Mouse (Mus musculus) G1E (cell line): Measurements from ENCODE around the gene Htr6. TPM values are rescaled to one million over a fixed set of nuclear protein-coding genes. Genes with fewer than 3 reads are reported as not detected.

Source experiments
- ATAC-seq: 2 replicates; pipeline ENCODE4 v1.8.0; 2016; ENCODE audit warnings: mild to moderate bottlenecking; ENCODE audit not compliant: insufficient number of reproducible peaks, poor library complexity, low FRiP score, severe bottlenecking; ENCODE audit errors: extremely low read depth
- DNase-seq: peaks from one replicate; pipeline ENCODE4 v3.0.0; 2012; ENCODE audit warnings: low spot score
- H3K27me3 ChIP-seq: 2 replicates; pipeline ENCODE4 v1.6.1; 2012; ENCODE audit warnings: mild to moderate bottlenecking, low read length, inconsistent platforms; ENCODE audit not compliant: insufficient read depth
- H3K36me3 ChIP-seq: replicated peaks from 2 replicates; pipeline ENCODE3; 2012; ENCODE audit warnings: mild to moderate bottlenecking, inconsistent platforms
- H3K4me1 ChIP-seq: 2 replicates; pipeline ENCODE4 v1.6.1; 2012; ENCODE audit warnings: low read depth, low read length, inconsistent platforms, mixed read lengths; ENCODE audit not compliant: insufficient read depth
- H3K4me3 ChIP-seq: 2 replicates; pipeline ENCODE4 v1.5.1; 2012; ENCODE audit warnings: low read depth, mild to moderate bottlenecking, inconsistent platforms, low read length, moderate library complexity, mixed read lengths
- H3K9me3 ChIP-seq: replicated peaks from 2 replicates; pipeline ENCODE4 v1.6.1; 2012; ENCODE audit warnings: inconsistent platforms
- CTCF ChIP-seq: IDR thresholded peaks from 2 replicates; pipeline ENCODE4 v1.5.1; 2012; ENCODE audit warnings: low read depth, low read length, inconsistent platforms, mixed read lengths
- GATA1 ChIP-seq: IDR thresholded peaks from 2 replicates; pipeline ENCODE4 v1.6.1; 2012; ENCODE audit warnings: borderline replicate concordance, low read length, inconsistent platforms, mixed read lengths
- GATA2 ChIP-seq: IDR thresholded peaks from 2 replicates; pipeline ENCODE4 v1.6.1; 2012; ENCODE audit warnings: low read depth, low read length, inconsistent platforms, borderline replicate concordance
- POLR2AphosphoS5 ChIP-seq: IDR thresholded peaks from 2 replicates; pipeline ENCODE4 v1.6.1; 2012; ENCODE audit warnings: low read depth, low read length, inconsistent platforms; ENCODE audit not compliant: insufficient replicate concordance
- TAL1 ChIP-seq: conservative IDR thresholded peaks from 2 replicates; pipeline ENCODE4 v1.6.1; 2012; ENCODE audit warnings: low read depth, low read length, inconsistent platforms, mixed read lengths
- polyA plus RNA-seq: library from polyadenylated mRNA; stranded (reverse); fragments of >175 nt; gene quantifications from 2 replicates; pipeline ENCODE4 v1.2.3, GENCODE M21; 2012
- total RNA-seq, 2 experiments: library from RNA; stranded (forward) in 1 of 2; stranded (reverse) in 1 of 2; fragments of 200-1000 nt in 1 of 2; fragments of >200 nt in 1 of 2; fragmentation: Nextera tagmentation in 1 of 2; gene quantifications; 2 replicates each; pipeline ENCODE4 v1.2.3; 2014 to 2017

The Htr6 gene
- total and polyA plus RNA-seq, 3 experiments: not detected

GRCm38 (mm10) chr4:139043600-139043999 is 31.8 kb downstream of the Htr6 start:
- no peak for ATAC-seq

GRCm38 (mm10) chr4:139042611-139043010 is 32.8 kb downstream of the Htr6 start:
- H3K36me3 ChIP-seq: peaks cover 83% of the 10 kb centered on the region
- ATAC-seq (no peak), DNase-seq (no peak)
- peaks cover 4% of the 10 kb centered on the region for H3K9me3 ChIP-seq
- H3K4me3 ChIP-seq: no peak overlapping the region
- no peak for TF ChIP-seq POLR2AphosphoS5
- no peak for TF ChIP-seq GATA2
- no peaks in the 10 kb centered on the region for H3K27me3 ChIP-seq
- peaks cover 2% of the 10 kb centered on the region; the same call in 1 of the 2 replicates for H3K4me1 ChIP-seq

More at GRCm38 (mm10) chr4:139043600-139043999, 31.8 kb downstream of the Htr6 start:
- Histone ChIP-seq H3K4me3 (no peak overlapping the region), H3K36me3 (peaks cover 83% of the 10 kb centered on the region), H3K9me3 (peaks cover 4% of the 10 kb centered on the region), H3K4me1 (peaks cover 2% of the 10 kb centered on the region; the same call in 1 of the 2 replicates), H3K27me3 (no peaks in the 10 kb centered on the region)
- DNase-seq: no peak
- TF ChIP-seq CTCF: no peak
- no peak for TF ChIP-seq TAL1
- no peak for TF ChIP-seq GATA1
- TF ChIP-seq POLR2AphosphoS5: no peak
- no peak for TF ChIP-seq GATA2

GRCm38 (mm10) chr4:139040084-139040839 is 35.1 kb downstream of the Htr6 start:
- Histone ChIP-seq H3K9me3 (peaks cover 8% of the 10 kb centered on the region), H3K4me1 (no peaks in the 10 kb centered on the region), H3K4me3 (no peak overlapping the region), H3K36me3 (peaks cover 85% of the 10 kb centered on the region), H3K27me3 (no peaks in the 10 kb centered on the region)
- TF ChIP-seq GATA2 (no peak), POLR2AphosphoS5 (no peak), CTCF (no peak), GATA1 (no peak), TAL1 (no peak)
- DNase-seq: no peak
- ATAC-seq: no peak

GRCm38 (mm10) chr4:139037795-139038607 is 37.4 kb downstream of the Htr6 start:
- no peaks in the 10 kb centered on the region for H3K4me1 ChIP-seq
- ATAC-seq (no peak), DNase-seq (no peak)
- TF ChIP-seq TAL1 (no peak), GATA2 (no peak), POLR2AphosphoS5 (no peak), CTCF (no peak), GATA1 (no peak)
- H3K36me3 ChIP-seq: peaks cover 91% of the 10 kb centered on the region
- H3K27me3 ChIP-seq: no peaks in the 10 kb centered on the region
- no peak overlapping the region for H3K4me3 ChIP-seq
- H3K9me3 ChIP-seq: peaks cover 4% of the 10 kb centered on the region

- TF ChIP-seq POLR2AphosphoS5 (no peak), GATA2 (no peak), GATA1 (no peak), TAL1 (no peak), CTCF (no peak)
- Histone ChIP-seq H3K9me3 (peaks cover 4% of the 10 kb centered on the region), H3K36me3 (peaks cover 99% of the 10 kb centered on the region), H3K4me3 (no peak overlapping the region), H3K4me1 (no peaks in the 10 kb centered on the region), H3K27me3 (no peaks in the 10 kb centered on the region)
- no peak for ATAC-seq
- no peak for DNase-seq
These were observed 39.6 kb downstream of the Htr6 start for GRCm38 (mm10) chr4:139035799-139036198.

- H3K36me3 ChIP-seq: peaks cover 100% of the 10 kb centered on the region
- no peak overlapping the region for H3K4me3 ChIP-seq
- peaks cover 4% of the 10 kb centered on the region for H3K9me3 ChIP-seq
- H3K4me1 ChIP-seq: no peaks in the 10 kb centered on the region
- no peak for ATAC-seq
- TF ChIP-seq POLR2AphosphoS5: no peak
- no peak for TF ChIP-seq CTCF
- no peak for TF ChIP-seq GATA2
- no peak for TF ChIP-seq GATA1
- TF ChIP-seq TAL1: no peak
- H3K27me3 ChIP-seq: no peaks in the 10 kb centered on the region
- DNase-seq: no peak
These were observed 40.4 kb downstream of the Htr6 start for GRCm38 (mm10) chr4:139034942-139035341.
